Mouse (Mus musculus) testis, adult 2 months (tissue): Measurements from ENCODE around the gene Tmem175.

ENCODE experiments used
- CTCF ChIP-seq: fragments of 200-500 bp; IDR thresholded peaks from 2 replicates; pipeline ENCODE4 v1.5.1; 2012; ENCODE audit warnings: low read depth, mild to moderate bottlenecking, inconsistent platforms, low read length, moderate library complexity; ENCODE audit not compliant: control insufficient read depth, insufficient read depth, insufficient replicate concordance
- POLR2A ChIP-seq: fragments of 200-500 bp; IDR thresholded peaks from 2 replicates; pipeline ENCODE4 v1.6.1; 2012; ENCODE audit warnings: low read depth, mild to moderate bottlenecking, inconsistent platforms, low read length, moderate library complexity; ENCODE audit not compliant: control insufficient read depth

GRCm38 (mm10) chr5:108645651-108646342, 16.2 kb downstream of the Tmem175 start:
- TF ChIP-seq POLR2A (no peak), CTCF (no peak)
